14 mouse cellular contexts compared by ENCODE assay signal in the genomic region with DNA sequence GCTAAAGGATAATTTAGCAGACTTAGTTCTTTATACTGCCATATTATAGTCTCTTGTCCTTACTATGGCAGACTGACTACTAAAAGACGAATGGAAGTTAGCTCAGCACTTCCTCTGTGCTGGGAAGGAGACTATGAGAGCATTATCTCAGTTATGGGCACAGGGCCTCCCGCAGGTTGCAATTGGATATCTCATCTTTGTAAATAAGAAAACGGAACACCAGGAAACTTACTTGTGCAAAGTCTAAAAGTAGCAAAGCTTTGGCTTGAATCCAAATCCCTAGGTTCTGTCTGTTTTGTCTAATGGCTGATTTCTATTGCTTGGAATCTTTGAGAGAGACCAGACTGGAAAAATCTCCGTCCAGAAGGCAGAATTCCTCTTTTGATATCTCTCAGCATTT.
"Had no signal": no experiment of that assay in that cellular context is flagged by ENCODE, and none has a peak within 500 bp of the region (broad histone marks: within the 10 kb centered on the region; RNA-seq: fewer than 3 reads in every experiment).

No protein-coding gene starts in this region.

- DNase-seq: kidney, adult 8-10 months; kidney, postnatal 10 days; kidney, postnatal 36 days; layer of hippocampus, postnatal 36 days; liver, embryonic 13.5 days; lung, postnatal 10 days; lung, postnatal 36 days; midbrain, embryonic 14.5 days; thymus, adult 18-20 months; thymus, postnatal 36 days had no signal

- H3K9me3 ChIP-seq: kidney, embryonic 15.5 days; liver, embryonic 13.5 days; lung, embryonic 15.5 days had no signal

- H3K27me3 ChIP-seq: kidney, embryonic 15.5 days; liver, embryonic 13.5 days; lung, embryonic 15.5 days had no signal

- H3K9ac ChIP-seq: kidney, embryonic 15.5 days; liver, embryonic 13.5 days; lung, embryonic 15.5 days had no signal

- H3K36me3 ChIP-seq: kidney, embryonic 15.5 days; liver, embryonic 13.5 days; lung, embryonic 15.5 days had no signal

- H3K27ac ChIP-seq: kidney, embryonic 15.5 days; left cerebral cortex, adult 2 months; liver, embryonic 13.5 days; lung, embryonic 15.5 days had no signal

- H3K4me1 ChIP-seq: liver, embryonic 13.5 days had no signal

- H3K4me3 ChIP-seq: kidney, embryonic 15.5 days; left cerebral cortex, adult 2 months; liver, embryonic 13.5 days; lung, embryonic 15.5 days had no signal

- H3K4me2 ChIP-seq: kidney, embryonic 15.5 days; liver, embryonic 13.5 days; lung, embryonic 15.5 days; midbrain, embryonic 11.5 days had no signal
